Mouse (Mus musculus): ENCODE measurements around the gene Sec23a. TPM values are rescaled to one million over a fixed set of nuclear protein-coding genes. Genes with fewer than 3 reads are reported as not detected.

The Sec23a gene
- polyA plus RNA-seq, 1 experiment from 2014 or later: 97.6 TPM

DNA sequence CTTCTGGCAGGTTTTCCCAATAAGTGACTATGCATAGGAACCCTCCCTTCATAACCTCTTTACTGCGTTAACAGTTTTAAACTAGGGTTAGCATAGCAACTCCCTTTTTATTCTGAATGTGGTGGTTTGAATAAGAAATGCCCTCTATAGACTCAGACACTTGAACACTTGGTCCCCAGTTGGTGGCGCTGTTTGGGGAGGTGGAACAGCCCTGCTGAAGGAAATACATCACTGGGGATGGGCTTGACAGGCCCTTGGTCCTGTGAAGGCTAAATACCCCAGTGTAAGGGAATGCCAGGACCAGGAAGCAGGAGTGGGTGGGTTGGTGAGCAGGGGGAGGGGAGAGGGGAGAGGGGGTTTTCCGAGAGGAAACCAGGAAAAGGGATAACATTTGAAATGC is 92.3 kb downstream of the Sec23a start:
- H3K9me3 ChIP-seq: no peaks in the 10 kb centered on the region
- no peaks in the 10 kb centered on the region for H3K36me3 ChIP-seq
- H3K27me3 ChIP-seq: no peaks in the 10 kb centered on the region
- no peaks in the 10 kb centered on the region for H3K4me1 ChIP-seq
- no peak for ATAC-seq (ENCODE audit: insufficient number of reproducible peaks, insufficient read depth, low FRiP score, low TSS enrichment)
- H3K4me2 ChIP-seq (replicated peaks): no peak overlapping the region
- H3K4me3 ChIP-seq: no peak overlapping the region
- no peak overlapping the region for H3K27ac ChIP-seq
- WGBS: 69% methylated on average over 3 of the region's 3 CpGs
- no peak overlapping the region for H3K9ac ChIP-seq

DNA sequence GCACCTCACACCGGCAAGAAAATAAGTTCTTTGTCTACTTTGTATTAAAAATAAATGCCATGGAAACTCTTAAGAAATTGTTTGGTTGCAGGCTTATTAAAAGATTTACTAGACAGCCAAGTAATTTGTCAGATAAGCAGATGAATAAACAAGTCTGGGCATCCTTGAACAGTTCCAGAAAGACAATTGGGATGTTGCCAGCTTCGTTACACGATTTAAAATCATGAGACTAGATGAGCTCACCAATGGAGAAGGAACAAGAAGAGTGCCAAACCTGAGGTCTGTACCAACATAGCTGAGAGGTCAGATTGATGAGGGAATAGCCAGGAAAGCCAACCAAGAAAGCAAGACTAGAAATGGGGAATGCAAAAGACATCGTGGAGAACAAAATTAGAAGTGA is 102.0 kb downstream of the Sec23a start:
- no peak overlapping the region for H3K9ac ChIP-seq

More for the DNA sequence above, 102.0 kb downstream of the Sec23a start:
- ATAC-seq (ENCODE audit: insufficient number of reproducible peaks, insufficient read depth, low FRiP score, low TSS enrichment): no peak
- Histone ChIP-seq H3K4me3 (no peak overlapping the region), H3K27me3 (no peaks in the 10 kb centered on the region), H3K4me2 (replicated peaks) (no peak overlapping the region), H3K27ac (no peak overlapping the region), H3K36me3 (no peaks in the 10 kb centered on the region), H3K9me3 (no peaks in the 10 kb centered on the region), H3K4me1 (no peaks in the 10 kb centered on the region)
- WGBS: 83% methylated on average over 4 of the region's 4 CpGs

Other genes starting within 250 kb of the Sec23a start
- 34.2 and 36.6 TPM in 2 replicates for gene Gemin2, start 1.4 kb upstream of the Sec23a start, polyA plus RNA-seq (2016; fragmentation: Nextera tagmentation; extraction: Ambion mirVana)
- 78.4 and 82.9 TPM in 2 replicates for gene Trappc6b, start 49.5 kb upstream of the Sec23a start, polyA plus RNA-seq (2016; fragmentation: Nextera tagmentation; extraction: Ambion mirVana)
- gene Pnn, start 54.9 kb upstream of the Sec23a start, polyA plus RNA-seq (2016; fragmentation: Nextera tagmentation; extraction: Ambion mirVana): 115 and 128 TPM in 2 replicates
- gene Mia2, start 83.8 kb upstream of the Sec23a start, polyA plus RNA-seq (2016; fragmentation: Nextera tagmentation; extraction: Ambion mirVana): 58.0 and 60.3 TPM in 2 replicates
- gene Fbxo33, start 207.7 kb upstream of the Sec23a start, polyA plus RNA-seq (2016; fragmentation: Nextera tagmentation; extraction: Ambion mirVana): 10.4 and 10.6 TPM in 2 replicates

Measured in embryonic facial prominence, embryonic 12.5 days (tissue).